Mouse (Mus musculus) skeletal muscle tissue, adult 2 months (tissue): ENCODE measurements around the gene Tenm2.

Experiments
- DNase-seq: peaks from one replicate; pipeline ENCODE4 v3.0.0-alpha.2; 2012; ENCODE audit warnings: low read depth, low spot score

Tenm2 gene

DNA sequence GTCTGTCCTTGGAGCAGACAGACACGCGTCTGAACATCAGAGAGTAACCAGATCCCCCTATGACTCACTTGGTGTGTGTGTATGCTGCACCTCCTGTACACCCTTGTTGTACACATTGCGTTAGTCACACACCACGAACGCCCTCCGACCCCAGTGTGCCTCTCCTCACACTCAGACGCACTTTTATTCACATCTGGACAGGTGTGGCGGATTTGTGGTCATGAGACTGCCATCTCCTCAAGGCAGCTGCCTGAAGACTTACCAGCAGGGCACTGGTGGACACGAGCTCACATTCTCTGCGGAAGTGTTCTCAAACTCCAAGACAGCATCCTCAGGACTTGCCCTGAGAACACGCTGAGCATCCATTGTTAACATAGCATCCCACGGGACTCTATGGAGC is 1237.7 kb downstream of the Tenm2 start:
- no peak for DNase-seq

DNA sequence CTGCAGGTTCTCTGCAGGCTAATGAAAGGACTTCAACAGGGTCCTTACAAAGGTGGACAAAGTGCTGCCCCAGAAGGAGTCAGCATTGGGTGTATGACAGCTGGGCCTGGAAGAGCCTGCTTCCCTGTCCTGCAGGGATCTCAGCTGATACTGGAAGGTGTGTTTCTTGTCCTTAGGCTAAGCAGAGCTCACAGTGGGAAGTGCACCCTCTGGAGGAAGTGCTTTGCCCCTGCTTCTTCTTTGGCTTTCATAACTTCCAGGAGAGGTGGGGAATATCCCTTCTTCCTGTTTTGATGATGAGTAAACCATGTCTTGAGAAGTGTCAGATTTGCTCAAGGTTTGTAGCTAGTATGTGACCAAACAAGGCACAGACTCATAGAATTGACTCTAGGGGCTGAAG is 1240.5 kb downstream of the Tenm2 start:
- DNase-seq, result no peak

DNA sequence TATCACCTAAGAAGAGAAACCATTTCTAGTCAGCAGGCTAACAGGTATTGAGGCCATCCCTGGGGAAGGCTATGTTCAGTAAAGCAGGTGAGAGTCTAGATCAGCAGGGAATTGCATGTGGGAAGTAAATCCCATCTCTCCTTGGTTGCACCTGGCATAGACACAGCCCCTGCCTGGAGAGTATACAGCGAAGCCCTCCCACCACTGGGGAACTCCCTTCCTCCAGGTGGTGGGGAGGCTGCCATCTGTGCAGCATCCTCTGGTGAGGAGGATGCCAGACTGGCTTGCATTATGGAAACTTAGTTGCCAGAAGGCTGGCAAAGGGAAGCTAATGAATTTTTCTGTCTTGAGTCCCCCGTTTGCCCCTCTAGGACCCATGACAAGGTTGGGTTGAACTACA is 1243.9 kb downstream of the Tenm2 start:
- no peak for DNase-seq

DNA sequence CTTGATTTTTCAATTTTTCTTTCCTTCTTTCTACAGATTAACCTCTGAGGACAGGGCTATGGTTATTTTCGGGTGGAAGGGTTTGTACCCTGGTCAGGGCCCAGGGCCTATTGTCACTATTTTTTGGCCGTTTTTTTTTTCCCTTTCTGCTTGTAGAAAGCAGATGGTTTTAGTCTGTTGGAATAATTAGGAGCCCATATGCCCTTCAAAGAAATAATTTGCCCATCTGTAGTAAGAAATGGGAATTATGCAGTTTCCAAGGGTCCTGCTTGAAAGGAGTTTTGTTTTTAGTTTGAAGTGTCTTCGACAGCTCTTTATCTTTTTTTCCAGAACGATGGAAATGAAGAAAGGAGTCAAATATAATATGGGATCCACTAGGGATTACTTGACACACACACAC is 1245.8 kb downstream of the Tenm2 start:
- DNase-seq, result no peak

DNA sequence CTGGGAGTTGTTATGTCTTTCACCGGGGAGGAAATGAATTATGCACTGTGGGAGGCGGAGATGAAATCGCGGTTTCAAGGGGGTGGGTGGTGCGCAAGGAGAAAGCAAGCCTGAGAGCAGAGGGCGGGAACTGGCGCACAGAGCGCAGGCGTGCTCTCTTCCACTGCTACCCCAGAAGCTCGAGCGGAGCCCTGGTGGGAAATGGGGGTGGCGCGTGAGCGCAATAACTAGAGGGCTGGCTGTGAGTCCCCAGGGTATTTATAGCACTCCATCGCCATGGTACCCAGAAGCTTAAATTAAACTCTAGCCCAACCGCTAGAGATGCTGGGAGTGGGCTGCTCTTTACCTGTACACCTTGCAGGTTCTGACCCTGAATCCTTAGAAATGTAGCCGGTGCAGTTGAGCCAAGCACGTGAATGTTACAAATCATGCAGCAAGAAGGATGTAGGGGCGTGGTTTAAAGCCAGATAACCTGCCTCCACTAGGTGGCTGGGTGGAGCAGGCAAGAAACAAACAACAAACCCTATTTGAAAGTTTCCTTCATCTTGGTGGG is 1249.8 kb downstream of the Tenm2 start:
- DNase-seq, result no peak

DNA sequence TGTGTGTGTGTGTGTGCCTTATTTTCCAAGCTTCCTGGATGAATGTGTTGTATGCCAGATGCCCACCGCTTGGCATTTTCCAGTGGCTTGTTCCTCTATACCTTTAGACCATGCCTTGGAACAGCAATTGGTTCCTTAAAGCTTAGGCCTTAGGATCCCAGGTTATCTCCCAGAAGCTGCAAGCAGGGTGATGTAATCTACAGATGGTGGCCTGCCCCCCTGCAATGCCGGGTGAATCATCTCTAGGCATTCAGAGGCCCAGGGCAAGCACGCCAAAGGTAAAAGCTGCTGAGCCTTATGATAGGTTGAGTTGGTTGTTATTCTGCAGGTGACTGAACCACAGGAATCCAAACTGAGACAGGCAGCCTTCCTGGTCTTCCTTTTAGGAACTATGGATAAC is 1253.0 kb downstream of the Tenm2 start:
- no peak for DNase-seq

DNA sequence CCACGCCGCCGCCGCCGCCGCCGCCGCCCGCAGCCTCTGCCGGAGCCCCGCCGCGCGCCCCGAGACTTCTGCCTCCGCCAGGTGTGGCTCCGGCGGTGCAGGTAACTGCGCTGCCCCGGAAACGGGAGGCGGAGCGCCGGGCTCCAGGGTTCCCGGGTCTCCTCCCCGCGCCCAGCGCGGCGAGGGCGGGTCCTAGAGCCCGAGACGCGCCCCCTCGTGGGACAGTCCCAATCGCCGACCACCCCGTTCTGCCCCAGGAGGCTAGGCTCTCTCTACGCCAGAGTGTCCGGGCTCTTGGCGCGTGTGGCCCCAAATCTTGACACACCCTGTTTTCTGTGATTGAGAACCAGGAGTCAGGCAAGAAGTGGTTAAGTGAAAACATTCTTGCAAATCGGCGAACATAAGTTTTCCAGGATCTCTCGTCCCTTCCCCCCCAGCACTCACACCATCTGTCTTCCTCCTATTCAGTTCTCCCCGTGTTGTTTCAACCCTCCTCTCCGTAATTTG is 1255.3 kb downstream of the Tenm2 start, which contains the start of gene Wwc1:
TSS of gene Wwc1 (minus strand) at position 117 of the 507 bp plus-strand sequence.
- no peak for DNase-seq

DNA sequence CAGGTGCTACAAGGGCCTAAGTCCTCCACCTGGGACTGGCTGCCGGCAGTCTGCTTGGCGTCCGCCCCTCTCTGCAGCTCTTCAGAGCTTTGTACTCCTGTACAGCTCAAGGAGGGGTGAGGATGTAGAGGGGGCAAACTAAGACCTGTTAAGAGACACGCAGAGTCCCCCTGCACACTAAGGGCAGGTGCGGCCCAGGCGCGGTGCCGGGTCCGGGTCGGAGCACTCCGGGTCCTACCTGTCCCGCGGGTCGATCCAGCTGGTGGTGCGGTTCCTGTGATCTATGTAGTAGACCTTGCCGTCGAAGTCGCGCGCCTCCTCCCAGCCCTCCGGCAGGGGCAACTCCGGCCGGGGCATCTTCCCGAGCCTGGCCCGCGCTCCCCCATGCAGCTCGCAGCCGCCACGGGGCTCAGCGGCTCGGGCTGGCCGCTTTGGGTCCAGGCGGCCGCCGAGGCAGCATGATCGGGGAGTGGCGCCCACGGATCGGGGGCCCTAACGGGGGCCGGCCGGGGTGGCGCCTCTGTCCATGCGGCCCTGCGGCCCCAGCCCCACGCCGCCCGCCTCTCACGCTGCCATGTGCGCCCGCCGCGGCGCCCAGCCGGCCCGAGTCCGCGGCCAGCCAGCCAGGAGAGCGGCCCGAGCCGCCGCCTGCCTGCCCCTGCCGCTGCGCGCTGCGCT is 1255.9 kb downstream of the Tenm2 start:
- no peak for DNase-seq

DNA sequence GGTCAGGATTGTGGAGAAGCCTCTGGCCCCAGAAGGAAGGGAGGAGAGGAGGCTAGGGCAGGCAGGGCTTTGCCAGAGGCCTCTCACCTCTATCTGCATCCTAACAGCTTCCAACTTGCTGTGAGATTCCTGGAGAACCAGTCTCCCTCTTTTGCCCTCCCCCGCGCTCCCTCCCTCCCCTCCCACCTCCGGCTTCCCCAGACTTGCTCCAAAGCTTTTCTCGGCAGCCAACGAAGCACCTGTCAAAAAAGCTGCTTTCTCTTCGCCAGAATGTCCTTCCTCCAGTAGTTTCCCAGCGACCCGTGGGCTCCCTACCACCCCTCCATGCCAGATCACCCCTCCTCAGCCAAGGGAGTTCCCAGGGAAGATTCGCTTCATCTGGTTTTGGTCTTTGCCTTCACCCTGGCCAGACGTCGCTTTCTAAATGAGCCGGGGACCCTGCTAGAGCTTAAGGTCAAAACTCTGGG is 1256.5 kb downstream of the Tenm2 start:
- DNase-seq, result no peak

DNA sequence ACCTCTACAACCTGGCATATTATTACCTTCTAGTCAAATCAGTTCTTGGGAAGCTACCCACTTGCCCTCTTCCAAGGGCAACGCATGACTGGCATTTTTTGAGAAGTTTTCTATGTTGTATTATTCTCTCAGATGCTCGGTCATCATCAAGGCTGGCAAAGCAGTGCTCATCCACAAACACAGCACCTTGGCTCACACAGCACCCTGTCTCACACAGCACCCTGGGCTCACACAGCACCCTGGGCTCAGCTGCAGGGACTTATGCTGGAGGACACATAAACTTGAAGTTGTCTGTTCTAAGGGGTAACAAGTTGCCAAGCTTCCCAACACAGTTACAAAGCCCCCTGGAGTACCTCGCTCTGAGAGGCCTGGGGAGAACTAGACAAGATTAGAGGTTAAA is 1258.0 kb downstream of the Tenm2 start:
- no peak for DNase-seq

DNA sequence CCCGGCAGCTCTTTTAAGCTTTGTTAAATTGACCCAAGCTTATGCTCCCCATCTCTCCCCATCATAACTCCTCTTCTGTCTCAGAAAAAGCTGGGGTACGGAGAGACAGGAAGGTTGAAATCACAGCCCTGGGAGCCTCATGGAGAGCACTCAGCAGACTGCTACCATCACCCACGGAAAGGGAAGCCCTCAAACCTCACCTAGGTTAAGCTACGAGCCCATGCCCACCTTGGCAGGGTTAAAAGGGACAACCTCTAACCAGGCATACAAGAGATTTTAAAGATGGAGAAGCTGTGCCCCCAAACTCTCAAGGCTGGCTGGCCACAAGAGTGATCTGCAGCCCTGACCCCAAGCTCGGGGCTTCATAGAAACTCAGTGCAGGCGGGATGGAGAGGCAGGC is 1258.7 kb downstream of the Tenm2 start:
- DNase-seq, result no peak

DNA sequence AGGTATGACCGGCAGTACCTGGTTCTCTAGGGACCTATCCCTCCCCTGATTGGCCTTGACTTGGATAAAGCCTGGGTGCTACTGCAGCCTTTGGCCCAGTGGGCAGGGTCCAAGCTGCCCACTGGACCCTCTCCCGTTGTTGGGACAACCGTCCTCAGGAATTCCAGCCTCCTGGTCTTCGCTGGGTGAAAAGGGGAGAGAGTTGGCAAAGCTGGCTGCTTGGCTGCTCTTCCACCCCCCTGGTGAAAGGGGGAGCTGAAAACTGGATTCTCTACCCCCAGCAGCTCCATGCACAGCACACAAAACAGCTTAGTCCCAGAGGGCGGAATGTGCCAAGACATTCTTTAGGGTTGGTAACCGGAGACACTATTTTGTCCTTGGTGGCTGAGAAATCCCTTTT is 1259.3 kb downstream of the Tenm2 start:
- DNase-seq, result no peak

DNA sequence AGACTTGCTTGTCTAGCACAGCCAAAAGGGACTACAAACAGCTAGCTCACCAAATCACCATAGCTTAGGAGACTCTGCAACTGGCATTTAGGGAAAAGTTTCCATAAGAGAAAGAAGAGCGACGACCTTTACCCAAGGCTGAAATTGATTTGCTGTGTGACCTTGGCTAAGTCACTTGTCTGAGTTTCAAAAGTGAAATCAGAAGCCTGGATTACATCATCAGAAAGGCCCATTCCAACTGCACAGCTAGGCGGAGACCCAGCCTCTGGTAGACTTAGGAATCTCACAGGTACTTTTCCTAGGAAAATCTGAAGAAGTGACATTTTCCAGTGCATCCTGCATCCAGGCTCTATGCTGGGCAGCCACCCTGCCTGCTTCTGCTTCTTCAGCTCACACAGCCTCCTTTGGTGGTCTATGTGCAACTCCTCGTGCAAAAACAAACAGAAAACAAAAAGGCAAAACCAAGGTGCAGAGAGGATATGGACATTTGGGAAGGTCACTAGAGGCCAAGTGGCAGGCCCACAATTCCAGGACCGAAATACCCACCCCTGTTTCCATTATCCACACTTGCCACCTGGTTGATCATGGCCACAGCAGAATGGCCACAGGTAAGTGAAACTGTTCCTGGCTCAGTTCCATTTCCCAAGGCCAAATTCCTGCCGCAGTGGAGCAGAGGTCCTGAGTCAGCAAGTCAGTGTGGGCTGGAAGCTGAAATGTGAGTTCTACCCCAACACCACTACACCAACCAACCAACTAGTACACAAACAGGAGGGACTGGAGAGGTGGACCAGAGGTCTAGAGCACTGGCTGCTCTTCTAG is 1260.9 kb downstream of the Tenm2 start:
- DNase-seq, result no peak

DNA sequence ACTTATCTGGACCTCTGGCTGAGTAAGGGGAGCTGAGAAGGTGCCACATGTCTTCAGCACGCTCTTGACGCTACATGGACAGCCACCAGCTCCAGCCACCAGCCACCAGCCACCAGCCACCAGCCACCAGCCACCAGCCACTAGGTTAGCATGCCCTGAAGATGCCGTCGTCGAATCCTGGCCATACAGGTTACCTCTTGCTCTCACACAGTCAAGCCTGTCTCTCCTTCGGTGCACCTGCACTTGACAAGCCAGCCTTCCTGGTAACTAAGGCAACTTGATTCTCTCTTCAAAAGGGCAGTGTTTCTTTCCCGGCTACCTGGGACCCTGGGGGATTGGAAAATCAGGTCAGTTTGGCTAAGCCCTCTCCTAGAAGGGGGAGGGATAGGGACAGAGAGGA is 1262.6 kb downstream of the Tenm2 start:
- no peak for DNase-seq

DNA sequence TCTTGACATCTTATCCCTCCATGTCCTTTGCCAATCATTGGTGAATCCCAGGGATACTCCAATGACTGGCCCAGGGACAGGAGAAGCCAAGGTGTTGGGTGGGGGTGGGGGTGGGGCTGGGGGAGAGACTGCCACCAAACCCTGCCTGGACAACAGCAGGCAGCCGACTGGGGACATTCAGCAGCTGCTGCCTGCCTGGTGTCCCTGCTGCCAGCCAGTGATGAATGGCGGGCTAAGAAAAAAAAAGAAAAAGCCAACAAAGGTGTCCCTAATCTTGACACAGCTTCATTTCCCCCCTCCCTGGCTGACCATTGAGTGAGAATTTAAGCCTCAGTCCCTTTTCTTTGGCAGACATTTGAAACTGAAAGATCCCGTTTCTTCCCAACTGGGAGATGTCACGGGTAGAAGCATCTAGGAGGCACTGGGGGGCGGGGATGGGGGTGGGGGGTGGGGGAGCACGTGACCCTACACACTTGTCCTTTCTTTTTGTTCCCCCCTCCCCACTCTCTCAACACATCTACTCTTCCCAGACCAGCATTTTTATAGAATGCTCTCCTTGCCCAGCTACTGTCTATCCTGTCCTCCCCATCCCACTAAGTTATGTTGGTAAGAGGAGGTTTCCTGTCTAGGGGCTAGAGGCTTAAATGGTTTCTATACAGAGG is 1263.4 kb downstream of the Tenm2 start:
- DNase-seq, result no peak

DNA sequence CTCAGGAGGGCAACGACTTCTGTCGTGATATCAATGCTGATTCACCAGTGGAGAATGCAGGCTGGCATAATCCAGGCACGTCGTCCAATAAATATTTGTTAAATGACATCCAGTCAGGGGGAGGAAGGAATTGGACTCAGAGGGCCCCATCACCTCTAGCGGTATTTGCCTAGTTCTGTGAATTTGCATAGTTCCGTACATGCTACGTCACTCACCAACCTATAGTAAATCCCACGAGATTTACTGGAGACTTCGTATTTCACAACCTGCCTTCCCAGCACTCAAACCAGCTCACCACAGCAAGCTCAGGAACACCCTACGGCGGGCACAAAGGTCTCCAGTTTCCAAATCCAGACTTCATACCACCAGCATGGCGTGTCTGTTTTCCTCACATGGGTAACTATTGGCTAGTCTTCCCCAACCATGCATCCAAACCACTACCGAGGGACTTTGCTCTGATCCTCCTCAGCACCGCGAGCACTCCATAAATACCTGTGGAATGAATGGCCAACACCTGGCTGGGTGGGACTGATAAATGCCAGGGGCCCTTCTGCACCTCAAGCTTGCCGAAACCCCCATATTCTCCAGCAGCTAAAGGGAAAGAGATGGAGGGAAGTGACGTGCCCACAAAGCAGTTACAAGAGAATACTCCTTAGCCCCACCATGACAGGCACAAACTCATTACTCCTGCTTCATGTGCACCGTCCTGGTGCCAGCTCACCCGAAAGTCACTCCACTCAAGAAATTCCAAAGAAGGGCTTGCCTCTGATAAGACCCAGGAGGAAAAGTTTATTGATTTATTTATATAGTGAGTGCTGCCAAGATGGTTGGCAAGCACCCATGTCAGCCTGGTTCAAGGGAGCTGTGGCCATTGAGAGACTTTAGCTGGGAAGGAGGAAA is 1264.7 kb downstream of the Tenm2 start:
- DNase-seq, result no peak

DNA sequence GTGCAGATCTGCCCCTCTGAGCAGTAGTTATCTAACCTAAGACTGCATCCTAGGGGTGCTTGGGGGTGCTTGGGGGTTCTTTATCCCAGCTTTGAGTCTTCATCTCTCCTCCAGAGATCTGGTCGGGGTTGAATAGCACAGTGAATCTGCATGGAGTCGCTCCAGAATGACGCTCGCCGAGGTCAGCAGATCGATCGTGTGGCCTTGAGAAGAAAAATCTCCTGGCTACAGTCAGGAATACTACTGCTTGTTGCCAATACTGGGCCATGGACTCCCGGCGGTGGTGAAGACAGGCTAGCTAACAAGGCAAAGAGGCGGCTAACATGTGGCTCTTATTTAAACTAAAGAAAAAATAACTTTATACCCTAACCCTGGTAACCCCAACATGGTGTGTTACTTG is 1267.5 kb downstream of the Tenm2 start:
- DNase-seq, result no peak

DNA sequence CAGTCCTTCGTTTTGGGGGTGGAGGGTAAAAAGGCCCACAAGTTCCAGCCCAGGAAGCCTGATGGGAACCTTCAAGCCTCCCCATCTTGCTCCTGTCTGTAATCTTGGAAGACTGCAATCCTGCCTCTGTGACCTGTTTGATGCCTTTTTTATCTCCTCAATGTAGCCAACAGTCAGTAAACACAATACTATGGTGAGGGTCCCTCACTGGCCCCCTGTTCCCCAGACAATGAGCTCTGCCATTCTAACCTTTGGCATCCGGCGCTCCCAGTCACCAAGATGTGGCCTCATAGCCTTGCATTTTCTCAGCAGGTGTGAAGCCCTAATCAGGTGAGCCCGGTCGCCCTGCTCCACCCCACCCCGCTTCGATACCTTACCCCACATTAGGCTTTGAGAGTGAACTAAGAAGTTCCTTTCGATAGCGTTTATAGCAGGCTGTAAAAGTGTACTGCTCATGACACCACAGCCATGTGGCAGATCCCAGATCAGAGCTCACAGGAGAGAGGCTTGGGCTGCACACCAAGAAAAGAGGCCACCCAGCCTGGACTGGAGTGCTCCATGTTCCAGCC is 1271.7 kb downstream of the Tenm2 start:
- DNase-seq, result no peak

DNA sequence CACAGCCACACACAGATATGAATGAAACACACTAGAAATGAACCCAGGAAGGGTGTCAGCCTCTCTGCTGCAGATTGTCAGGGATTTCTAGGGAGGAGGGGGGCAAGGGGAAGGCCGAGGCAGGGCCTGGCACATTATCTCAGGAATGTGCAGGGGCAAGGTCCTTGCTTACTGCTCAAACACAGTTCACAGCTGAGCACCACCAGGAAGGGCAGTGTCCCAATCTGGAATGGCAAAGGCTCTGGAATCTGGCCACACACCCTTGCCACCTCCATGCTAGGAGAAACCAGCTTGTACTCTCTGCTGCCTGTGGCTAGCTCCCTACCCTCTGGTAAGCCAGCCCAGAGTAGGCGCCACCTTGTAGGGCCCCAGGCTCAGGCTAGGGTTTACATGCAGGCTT is 1272.2 kb downstream of the Tenm2 start:
- no peak for DNase-seq

DNA sequence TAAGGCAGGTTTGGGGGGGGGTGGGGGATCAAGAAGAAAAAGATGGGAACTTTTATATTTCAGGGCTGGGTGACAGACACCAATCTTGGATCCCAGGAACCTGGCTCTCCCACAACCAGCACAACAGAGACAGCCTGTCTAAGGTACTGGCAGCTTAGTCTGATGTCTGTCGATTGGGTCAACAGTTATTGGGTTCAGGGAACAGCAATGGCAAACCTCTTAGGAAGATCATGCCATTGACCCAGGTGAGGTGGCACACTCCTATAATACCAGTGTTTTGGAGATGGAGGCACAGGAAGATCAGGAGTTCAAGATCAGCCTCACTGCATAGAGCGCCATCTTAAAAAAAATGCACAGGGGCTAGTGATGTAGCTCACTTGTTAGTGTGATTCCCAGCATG is 1273.3 kb downstream of the Tenm2 start:
- no peak for DNase-seq

DNA sequence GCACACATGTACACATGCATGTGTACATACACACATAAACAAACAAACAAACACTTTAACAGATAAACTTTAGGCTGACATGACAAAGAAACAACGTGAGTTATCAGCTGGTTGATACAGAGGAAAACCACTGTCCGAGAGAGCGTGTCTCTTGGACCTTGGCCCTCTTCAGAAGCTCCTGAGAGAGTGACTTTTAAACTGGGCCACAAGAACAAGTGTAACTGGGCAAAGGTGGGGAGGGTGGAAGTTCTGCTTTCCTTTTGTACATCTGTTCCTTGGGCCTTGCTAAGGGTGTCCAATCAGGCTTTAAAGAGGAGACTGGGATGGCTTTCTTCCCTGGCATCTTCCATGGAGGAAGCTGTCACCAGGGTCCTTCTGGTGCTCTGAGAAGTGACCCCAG is 1276.5 kb downstream of the Tenm2 start:
- DNase-seq, result no peak
